Mouse (Mus musculus) thymus, adult 18-20 months (tissue): ENCODE results near the gene Ddo.

Experiments used
- DNase-seq, 2 experiments: peaks; one replicate each; pipeline ENCODE4 v3.0.0; 2022; ENCODE audit warnings: mixed read lengths in 2 of 2

Ddo gene

DNA sequence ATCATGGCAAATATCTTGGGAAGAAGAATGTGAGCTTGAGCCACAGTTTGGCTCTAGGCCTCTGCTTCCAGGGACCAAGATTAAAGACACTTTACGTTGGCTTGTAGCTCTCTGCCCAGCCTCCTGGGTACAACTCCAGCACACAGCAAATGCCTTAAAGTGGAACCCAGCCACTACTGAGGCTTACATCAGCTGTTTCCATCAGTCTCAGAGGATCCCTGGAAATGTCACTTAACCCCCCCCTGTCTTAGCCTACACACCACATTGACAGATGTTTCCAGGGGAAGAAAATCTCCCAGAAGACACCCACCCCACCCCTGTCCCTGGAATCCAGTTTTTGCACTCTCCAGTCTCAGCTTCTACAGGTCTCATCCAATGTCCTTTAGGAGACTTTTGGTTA is 37.1 kb downstream of the Ddo start:
- DNase-seq = no peak

DNA sequence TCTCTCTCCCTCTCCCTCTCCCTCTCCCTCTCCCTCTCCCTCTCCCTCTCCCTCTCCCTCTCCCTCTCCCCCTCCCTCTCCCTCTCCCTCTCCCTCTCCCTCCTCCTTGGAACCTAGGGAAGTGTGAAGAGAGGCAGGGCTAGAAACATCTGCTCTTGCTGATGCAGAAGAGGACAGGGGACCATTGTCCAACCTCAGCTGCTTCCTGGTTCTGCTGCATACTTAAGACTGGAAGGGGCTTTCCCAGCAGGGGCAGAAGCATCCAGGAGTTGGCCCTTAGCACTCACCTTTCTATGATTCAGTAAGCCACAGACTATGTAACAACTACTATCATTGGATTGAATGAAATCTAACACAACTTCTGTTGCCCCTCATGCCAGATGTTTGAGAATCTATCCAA is 38.8 kb downstream of the Ddo start:
- DNase-seq = no peak

DNA sequence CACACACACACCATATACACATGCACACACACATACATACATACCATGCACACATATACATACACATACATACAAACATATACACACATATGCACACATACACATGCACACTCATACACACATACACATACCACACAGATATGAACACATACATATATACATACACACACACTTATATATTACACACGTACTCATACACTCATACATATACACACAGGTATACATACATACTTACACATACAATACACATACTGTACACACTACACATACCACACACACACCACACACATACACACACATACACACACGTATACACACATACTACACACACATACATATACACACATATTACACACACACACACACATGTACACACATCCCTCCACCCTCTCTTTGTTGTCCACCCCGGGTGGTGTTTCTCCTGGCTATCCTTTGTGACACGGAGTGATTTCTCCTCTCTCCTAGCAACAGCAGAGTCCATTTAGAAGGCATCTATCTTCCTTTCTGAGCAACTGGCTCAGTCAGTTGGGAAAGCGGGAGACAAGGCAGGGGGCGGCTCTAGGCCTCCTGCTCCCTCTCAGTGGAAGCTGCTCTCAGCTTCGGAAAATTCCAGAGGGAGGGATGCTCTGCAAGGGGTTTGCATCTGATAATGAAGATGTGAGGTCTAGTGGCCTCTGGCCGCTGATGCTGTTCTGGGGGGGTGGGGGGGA is 42.9 kb downstream of the Ddo start:
- no peak for DNase-seq

DNA sequence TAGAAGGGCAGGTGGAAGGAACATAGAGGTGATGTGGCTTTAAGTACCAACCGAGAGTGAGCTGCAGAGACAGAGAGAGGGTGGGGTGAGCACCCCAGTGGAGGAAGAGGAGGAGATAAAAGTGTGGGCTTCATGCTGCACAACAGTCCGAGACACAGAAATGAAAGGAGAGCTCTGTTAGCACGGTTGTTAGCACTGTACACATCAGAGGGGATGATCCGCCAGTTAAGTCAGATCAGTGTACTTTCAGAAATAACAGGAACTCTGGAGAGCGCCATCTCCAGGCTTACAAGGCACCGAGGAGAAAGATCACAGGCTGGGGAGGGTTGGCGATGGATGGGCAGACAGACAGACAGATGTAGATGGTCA is 43.5 kb downstream of the Ddo start:
- no peak for DNase-seq

DNA sequence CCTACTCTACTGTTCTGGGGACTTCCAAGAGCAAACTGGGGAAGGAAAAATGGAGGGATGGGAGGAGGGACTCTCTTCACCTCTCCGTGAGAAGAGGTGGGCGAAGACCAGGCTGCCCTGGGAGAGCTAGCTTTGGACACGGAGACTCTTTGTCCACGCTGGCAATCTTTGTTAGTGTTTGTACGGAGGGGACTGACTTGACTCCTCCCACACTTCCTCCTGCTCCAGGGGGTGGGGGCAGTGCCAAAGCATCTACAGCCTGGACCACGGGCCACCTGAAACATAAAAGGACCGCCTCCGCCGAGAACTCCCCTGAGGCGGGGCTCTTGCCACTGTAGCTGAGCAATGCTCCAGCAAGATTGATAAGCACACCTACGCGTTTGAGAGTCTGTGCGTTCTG is 44.3 kb downstream of the Ddo start:
- no peak for DNase-seq

DNA sequence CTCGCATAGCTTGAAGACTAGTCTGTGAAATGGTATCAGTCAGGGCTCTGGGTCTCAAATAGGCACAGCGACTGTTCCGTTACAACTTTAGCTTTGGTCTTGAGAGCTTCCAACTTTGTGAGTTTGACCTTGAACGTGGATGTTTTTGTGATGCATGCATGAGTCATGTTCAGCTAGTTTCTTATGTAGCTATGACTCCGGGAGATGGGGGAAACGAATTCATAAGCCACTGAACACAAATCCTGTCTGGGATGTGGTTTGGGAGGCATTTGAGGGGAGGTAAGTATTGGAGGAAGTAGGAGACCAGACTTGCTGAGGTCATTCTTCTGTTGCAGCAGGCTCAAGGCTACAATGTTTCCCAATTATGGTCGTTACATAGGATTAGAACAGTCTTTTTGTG is 46.1 kb downstream of the Ddo start:
- no peak for DNase-seq

DNA sequence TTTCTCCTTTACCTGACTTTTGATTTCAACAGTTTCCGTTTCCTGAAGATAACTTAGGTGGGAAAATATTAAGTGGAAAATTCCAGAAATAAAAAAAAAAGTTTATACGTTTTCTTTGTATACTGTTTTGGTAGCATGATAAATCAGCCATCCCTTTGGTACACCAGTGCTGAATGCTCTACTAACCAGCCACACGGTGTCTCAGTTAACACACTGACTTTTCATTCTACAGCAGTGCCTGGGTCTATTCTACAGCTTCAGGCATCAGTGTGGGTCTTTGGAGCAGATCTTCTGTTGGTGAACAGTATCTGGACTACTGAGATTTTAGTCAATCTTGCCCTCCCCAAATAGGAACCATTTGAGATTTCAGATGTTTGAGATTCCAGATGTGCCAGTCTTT is 48.7 kb downstream of the Ddo start:
- DNase-seq = no peak

DNA sequence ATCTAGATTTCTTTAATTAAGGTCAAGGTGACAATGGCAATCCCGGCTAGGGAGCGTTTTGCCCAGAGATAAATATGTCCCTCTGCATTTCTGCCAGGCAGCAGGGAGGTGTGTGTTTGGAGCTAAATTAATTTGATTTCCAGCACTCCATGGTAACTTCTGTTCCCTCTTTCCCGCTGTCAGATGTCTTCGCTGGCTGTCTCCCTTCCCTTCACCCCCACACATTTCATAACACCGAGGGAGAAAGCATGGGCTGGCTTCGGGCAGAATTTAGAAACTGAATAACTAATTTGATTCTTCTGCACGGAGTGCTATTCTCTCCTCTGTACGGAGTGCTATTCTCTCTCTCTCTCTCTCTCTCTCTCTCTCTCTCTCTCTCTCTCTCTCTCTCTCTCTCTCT is 52.7 kb downstream of the Ddo start:
- DNase-seq = no peak

DNA sequence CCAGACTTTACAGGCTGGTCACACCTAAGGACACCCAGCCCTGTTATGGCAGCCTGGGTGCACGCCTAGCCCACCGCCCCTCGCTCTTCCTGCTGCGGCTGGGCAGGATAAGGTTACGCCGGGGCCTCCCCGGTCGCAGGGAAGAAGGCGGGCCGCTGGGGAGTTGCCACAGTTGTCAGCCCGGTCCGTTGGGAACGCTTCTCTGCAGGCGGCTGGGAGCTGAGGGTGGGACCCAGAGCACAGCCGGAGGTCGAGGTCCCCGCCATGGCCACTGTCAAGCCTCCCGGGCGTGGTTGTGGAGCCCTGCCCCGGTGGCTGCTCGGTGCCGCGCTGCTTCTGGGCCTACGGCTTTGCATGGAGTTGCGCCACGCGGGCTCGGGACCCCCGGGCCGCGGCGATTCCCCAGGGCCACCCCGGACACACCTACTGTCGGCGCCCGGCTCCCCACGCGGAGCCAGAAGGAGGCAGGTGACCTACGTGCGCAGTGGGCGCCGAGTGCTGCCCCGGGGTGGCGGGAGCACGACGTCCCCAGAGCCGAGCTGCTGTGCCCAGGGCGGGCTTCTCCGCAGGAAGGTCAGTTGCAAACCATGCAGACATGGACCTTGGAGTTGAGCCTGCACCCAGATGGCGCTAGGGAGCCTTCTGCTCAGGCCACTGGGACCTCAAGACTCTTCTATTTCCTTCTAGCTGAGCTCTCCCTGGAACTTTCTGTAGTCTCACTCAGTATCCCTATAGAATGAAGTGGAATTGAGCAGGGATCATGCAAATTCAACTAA is 53.5 kb downstream of the Ddo start, which contains the start of gene Mettl24:
Gene Mettl24, plus strand, starts transcription at position 191 of the 776 bp plus-strand sequence.
- DNase-seq = peak in 1 of 2 experiments; percentile 3

DNA sequence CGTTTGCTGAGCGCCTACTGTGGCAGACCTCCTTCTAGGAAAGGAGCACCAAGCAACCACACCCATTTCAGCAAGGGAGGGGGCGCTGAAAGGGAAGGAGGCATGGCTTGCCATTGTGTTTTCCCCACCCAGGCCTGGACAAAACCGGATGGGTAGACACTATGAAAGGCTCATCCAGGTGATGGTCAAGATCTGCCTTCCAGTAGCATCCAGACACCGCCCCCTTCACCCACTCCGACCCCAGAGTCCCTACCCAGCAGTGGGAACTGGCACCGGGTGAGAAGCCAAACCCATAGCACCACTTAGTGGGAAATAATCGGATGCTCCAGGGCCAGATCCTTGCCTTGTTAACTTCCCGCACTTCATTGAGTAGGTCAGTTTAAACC is 54.0 kb downstream of the Ddo start:
- DNase-seq = no peak

DNA sequence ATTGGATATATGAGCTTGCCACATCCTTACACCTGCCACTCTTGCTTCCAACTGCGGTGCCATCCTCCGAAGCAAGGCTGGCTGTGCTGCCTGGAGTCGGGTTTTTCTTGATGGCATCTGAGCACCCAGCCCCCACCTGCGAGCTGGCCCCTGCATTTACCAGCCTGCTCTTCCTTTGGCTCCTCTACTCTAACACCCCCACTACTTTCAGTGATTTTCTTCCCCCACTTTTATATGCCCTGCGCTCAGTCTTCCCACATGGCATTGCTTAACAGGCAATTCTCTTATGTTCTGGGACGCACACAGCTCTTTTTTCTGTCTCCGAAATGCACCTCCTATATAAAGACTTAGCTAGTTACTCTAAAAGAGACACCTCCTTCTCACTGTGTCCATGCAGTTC is 54.5 kb downstream of the Ddo start:
- DNase-seq = no peak

DNA sequence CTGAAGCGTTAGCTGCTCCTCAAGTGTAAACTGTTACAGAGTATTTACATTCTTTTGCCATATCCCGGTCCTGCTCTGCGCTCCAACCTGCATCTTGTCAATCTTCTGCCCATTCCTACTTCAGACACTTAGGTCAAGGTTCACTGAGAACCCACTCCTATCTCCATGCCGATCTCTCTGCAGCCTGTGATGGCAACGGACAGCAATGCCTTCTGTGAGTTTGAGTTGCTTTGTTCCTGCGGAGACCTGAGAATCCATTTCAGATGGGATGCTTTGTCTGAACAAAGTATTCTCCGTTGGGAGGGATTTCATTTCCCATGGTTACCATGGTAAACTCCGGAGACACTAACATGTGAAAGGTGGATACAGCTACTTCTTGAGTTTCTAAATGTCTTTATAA is 55.8 kb downstream of the Ddo start:
- no peak for DNase-seq

DNA sequence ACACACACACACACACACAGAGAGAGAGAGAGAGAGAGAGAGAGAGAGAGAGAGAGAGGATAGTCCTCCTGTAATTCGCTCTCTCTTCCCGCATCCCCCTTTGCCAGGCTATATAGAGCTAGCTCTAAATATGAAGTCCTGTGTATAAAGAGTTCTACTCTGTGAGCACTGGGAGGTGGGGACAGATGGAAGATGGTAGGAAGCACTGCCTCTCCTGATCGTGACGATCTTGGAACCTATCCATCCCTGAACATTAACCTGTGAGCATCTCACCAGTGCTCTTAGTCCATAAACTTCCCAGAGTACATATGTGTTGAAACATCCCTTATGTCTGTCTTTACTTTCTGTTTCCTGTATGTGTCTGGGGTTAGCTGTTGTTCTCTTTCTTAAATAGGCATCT is 57.2 kb downstream of the Ddo start:
- no peak for DNase-seq

DNA sequence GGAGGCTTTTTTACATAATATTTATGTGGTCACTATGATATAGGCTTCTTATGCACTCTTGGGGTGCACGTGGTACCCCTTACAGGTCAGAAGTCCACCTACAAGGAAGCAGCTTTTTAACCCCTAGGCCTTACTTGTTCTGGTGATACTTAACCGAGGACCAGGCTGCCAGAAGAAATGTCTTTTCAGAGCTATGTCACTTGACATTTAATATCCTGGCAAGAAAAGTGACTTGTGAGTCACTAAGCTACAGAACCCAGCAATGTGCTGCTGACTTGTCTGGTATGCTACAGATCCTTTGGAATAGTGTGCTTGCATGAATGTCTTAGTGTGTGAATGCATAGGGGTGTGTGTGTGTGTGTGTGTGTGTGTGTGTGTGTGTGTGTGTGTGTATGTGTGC is 57.6 kb downstream of the Ddo start:
- DNase-seq = no peak

DNA sequence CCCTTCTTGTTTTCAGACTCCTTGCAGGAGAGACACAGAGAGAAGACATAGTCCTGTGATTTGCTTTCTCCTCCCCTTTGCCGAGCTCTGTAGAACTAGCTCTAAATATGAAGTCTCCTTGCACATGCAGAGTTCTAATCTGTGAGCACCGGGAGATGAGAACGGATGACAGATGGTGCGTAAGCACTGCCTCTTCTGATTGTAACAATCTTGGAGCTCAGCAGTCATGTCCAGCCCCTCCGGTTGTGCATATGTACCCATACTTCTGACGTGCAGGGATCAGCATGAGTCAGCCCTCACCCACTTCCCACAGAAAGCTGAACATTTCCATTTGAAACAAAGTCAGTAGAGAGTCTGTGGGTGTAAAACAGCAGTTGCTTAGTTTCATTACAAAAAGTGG is 58.5 kb downstream of the Ddo start:
- DNase-seq = no peak

DNA sequence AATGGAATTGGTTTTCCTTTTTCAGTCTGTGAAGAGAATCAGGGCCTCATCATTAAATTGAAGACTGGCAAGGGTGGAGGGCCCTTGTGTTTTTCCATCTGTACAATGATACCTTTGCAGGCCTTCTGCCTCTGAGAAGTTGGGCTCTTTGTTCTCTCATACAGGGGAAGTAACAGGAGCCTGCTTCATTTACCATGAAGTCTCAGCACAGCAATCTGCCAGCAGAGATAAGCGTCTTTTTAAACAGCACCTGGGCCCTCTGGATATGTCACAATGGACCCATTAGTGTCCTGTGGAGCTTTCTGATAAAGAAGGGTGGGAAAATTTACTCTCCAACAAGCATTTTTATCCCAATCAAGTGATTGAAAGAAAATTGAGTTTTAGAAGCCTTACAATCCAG is 59.1 kb downstream of the Ddo start:
- DNase-seq = no peak

DNA sequence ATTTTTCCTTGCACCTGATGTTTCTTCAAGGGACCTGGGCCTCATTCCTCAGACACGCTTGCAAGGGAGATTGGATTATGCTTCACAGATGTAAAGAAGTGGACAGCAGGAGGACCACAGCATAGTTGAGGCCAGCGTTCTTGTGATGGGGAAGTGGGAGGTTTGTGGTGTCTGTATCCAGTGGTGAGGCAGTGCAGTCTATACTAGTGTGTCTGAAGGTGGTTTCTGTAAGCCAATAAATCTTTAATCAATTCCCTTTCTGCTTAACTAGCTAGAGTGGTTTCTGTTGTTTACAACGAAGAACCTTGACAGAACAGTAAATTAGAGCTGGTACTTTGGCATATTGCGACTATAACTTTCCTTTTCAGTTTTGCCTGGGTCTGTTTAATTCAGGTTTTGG is 68.8 kb downstream of the Ddo start:
- no peak for DNase-seq

DNA sequence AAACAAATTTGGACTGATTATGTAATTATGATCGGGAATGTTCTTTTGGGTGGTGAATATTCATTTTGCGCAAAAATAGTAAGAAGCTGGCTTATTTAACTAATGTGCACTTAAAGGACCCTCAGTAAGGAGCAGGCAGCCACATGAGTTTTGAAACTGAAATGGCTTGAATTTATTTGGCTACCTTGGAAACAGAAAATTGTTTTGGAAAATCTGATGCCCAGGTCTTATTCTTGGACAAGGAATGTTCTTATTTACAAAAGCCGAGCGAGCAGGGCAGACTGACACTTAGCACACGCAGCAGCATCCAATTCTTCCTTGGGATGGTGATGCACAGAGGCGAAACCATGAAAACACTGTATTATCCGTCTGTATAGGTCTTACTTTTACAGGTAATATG is 81.3 kb downstream of the Ddo start:
- no peak for DNase-seq

DNA sequence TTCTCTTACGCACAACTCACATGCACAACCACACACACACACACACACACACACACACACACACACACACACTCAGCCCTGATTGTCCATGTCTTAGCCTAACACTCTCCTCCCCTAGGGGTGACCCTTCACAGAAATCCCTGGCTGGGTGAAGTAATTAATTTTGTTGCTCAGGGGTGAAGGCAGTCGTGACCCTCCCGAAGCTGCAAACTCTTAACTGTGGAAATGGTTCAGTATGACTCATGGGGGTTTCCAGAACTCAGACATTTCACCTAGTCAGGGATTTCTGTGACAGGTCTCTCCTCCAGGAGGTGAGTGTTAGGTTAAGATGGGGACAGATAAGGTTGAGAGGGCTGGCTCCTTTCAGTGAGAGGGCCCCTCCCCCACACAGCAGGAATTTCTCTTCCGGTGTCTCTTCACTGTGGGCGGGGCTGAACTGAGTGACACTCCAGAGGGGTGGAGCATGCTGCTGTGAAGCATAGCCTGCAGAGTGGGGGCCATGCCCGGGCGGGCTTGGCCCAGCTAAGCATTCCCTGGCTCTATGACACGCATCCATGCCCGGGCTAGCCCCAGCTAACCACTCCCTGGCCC is 83.3 kb downstream of the Ddo start:
- no peak for DNase-seq

DNA sequence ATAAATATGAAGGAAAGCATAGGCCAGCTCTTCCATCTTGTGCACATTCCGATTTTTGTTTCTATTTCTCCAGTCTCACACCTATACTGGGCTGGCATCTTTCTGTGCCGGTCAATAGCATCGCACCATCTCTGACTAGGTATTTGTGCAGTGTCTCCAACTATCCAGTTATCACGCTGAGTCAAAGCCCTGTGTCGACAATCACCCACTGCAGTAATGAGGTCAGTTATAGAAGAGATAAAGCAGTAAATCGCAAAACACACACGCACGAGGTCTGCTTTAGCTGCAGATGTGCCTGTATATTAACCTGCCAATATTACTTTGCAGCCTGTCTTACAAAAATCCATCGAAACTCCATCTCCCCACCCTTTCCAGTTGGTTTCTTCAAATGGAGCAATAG is 84.0 kb downstream of the Ddo start:
- no peak for DNase-seq

DNA sequence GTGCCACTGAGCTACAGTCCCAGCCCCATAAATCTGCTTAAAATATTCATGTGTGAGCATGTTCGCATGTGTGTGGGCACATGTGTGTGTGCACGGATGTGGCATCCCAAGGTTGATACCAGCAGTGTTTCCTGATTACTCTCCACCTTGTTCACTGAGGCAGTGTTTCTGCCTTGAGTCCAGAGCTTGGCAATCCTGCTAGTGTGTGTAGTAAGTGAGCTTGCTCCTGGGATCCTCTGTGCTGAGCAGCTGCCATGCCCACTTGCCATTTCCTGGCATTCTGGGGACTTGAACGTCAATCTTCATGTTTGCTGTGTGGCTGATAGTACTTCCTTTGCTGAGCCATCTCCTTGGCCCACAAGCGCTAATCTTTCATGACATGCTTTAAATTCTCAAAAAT is 85.3 kb downstream of the Ddo start:
- no peak for DNase-seq

DNA sequence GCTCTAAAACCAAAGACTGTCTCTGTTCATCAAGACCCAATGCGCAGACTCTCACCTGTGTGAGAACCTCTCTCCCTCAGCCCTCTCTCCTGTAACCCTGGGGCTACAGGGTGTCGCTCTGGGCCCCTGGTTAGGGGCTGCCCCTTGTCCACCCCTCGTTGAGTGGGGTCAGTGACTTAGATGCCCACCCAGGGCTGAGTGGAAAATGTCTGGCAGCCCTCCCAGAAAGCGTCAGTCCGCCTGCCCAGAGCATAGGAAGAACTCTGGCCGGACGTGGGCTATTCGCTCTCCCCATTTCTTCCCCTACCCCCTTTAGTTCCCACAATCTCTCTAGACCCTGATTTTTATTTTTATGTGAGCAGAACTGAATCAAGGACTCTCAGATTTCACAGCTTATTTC is 86.5 kb downstream of the Ddo start:
- no peak for DNase-seq

DNA sequence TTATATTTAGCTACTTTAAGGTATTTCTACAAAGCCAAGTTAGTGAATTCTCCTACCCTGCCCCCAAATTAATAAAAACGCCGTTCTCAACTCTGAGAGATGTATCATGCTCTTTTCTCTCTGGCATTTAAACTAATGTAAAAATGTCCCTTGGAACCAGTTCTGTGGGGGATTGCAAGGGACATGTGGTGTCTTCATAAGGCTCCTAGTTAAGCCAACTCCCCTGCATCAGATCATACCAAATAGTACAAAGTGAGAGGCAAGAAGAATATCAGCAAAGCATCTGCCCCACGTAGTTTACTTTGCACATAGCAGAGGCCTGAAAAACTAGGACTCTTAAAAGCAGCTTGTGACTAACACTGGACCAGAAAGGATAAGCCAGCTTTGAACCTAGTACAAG is 86.9 kb downstream of the Ddo start:
- no peak for DNase-seq

DNA sequence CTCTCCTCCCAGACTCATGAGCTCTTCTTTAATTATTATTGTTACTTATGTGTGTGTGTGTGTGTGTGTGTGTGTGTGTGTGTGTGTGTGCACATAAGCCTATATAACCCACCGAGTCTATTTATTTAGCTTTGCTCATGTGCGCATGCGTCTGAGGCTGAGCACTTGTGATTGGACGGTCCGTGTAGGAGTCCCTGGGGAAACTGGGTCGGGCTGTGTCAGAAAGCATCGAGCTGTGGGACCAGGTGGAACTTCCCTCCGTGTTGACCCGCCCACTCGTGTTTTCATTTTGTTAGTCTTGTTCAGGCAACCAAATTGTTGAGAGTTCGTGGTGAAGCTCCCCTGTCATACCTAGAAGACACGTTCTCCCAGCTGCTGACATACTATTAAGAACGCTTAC is 88.6 kb downstream of the Ddo start:
- DNase-seq = no peak

DNA sequence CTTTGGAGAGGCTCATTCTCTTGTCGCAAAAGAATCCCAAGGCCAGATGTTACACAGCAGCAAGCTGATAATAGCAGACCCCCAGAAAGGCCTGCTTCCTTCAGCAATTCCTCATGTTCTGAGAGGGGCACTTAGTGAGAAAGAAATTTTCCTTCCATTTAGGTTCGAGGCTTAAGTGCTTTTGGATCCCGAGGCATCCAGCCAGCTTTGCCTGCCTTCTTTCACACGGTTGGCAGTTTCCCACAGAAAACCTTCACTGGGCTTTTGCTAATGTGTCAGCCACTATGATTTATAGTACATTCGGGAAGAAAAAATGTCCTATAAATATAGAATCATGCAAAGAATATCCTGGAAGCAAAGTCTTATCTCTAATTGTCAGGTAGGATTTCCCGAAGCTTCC is 89.3 kb downstream of the Ddo start:
- no peak for DNase-seq
